Mouse (Mus musculus) skeletal muscle tissue, adult 2 months (tissue): ENCODE data around the gene Ttc7b.

Source experiments
- DNase-seq: peaks from one replicate; pipeline ENCODE4 v3.0.0-alpha.2; 2012; ENCODE audit warnings: low read depth, low spot score

Gene Ttc7b

GRCm38 (mm10) chr12:100305051-100305673 is 215.5 kb downstream of the Ttc7b start:
- no peak for DNase-seq

- no peak for DNase-seq
Observed at GRCm38 (mm10) chr12:100304280-100304679, 216.3 kb downstream of the Ttc7b start.

DNA sequence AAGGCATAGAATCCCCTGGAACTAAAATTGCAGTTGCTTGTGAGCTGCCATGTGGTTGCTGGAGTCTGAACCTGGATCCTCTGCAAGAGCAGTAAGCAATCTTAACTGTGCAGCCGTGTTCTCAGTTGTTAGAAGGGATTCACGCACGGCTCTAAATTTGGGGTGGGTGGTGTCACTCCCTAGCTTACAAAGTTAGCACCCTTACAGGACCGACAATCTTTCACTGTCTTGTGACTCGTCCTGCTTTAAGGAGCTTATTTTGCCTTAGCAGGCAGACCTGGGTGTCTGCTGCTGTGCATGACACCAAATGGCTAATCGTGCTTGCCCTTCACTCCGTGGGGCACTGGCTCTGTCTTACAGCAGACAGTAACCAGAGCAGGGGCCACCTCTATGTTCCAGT is 217.5 kb downstream of the Ttc7b start:
- DNase-seq: no peak

DNA sequence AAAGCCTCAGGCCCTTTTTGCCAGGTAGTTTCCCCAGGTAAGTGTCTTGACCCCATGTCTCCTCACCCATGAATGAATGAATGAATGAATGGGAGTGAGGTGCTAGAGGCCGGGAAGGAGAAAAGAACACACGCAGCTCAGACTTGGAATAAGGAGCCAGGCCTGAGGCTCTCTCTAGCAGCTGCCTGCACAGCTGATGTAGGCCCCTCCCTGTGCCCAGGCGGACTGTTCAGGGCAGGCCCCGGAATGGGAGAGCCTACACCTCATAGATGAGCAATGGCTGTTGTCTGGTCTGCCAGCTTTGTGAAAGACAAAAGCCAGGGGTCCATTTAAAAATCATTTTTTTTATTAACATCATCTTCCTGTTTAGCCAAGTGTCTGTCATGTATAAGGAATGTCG is 220.2 kb downstream of the Ttc7b start:
- no peak for DNase-seq

- no peak for DNase-seq
Observed at GRCm38 (mm10) chr12:100299322-100299726, 221.3 kb downstream of the Ttc7b start.

DNA sequence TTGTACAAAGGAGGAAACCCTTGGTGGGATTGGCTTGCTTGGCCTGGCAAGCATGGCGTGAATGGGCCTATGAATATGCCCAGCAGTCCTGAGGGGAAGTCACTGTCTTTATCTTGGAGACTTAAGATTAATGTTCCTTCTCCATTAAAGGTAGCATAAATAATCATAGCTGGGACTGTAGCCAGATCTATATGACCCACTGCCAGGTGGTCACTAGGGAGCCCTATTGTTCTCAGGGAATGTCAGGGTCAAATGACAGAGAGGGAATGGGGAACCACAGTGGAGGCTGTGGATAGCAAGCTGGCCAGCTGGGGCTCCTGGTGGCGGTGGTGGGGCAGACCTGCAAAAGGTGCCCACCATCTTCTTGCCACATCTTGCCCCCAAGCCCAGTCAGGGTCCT is 221.8 kb downstream of the Ttc7b start:
- no peak for DNase-seq

GRCm38 (mm10) chr12:100297961-100298360 is 222.7 kb downstream of the Ttc7b start:
- DNase-seq: no peak

DNA sequence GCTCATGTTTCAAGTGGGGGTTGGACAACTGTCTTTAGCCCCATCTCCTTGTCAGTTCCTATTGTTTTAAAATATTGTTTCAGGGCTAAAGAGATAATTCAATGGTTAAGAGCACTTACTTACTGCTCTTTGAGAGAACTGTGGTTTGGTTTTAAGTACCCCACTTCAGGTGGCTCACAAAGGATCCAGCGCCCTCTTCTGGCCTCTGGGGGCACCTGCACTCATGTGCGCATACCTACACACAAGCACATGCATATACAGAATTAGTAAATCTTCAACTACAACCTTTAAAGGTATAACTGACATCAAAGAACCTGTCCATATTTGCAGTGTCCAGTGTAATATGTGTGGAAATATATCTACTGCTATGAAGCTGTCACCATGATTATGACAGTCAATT is 226.2 kb downstream of the Ttc7b start:
- no peak for DNase-seq

- DNase-seq: peak; percentile 52
Observed at GRCm38 (mm10) chr12:100293956-100294355, 226.7 kb downstream of the Ttc7b start.

- no peak for DNase-seq
Observed at GRCm38 (mm10) chr12:100290711-100291685, 229.6 kb downstream of the Ttc7b start.

DNA sequence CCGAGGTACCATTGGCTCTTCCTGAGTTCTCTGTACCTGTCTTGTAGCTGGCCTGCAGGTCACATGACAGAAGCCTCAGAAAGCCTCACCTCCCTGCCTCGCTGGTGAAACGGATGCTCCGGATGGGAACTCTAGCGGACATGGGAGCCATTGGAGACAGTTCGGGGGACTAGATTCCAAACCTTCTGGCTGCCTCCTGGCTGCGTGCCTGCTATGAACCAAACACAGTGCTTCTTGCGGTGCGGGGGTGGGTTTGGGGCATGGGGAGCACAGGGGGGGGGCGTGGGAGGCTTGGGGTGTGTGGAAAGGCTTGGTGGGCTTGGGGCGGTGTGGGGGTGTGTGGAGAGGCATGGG is 230.5 kb downstream of the Ttc7b start:
- no peak for DNase-seq

- DNase-seq: peak; percentile 69
Observed at GRCm38 (mm10) chr12:100289267-100290177, 231.1 kb downstream of the Ttc7b start.

DNA sequence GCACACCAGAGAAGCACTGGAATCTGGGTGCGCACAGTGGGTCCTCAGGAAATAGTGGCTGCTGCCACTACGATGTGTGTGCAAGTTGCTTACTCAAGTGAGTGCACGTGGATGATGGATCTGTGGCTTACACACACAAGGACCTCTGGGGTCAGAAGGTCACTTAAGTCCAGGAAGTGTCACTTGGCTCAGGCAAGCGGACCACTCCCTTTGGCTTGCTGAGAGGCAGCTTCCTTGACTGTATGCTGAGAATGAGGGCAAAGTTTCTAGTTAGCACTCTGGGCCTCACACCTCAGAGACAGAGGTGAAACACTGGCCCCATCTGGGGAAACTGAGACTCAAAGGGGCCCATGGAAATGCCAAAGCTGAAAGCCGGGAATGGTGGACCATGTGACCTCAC is 232.6 kb downstream of the Ttc7b start:
- no peak for DNase-seq

GRCm38 (mm10) chr12:100287565-100287964 is 233.1 kb downstream of the Ttc7b start:
- DNase-seq: no peak

GRCm38 (mm10) chr12:100283283-100283682 is 237.3 kb downstream of the Ttc7b start:
- no peak for DNase-seq

DNA sequence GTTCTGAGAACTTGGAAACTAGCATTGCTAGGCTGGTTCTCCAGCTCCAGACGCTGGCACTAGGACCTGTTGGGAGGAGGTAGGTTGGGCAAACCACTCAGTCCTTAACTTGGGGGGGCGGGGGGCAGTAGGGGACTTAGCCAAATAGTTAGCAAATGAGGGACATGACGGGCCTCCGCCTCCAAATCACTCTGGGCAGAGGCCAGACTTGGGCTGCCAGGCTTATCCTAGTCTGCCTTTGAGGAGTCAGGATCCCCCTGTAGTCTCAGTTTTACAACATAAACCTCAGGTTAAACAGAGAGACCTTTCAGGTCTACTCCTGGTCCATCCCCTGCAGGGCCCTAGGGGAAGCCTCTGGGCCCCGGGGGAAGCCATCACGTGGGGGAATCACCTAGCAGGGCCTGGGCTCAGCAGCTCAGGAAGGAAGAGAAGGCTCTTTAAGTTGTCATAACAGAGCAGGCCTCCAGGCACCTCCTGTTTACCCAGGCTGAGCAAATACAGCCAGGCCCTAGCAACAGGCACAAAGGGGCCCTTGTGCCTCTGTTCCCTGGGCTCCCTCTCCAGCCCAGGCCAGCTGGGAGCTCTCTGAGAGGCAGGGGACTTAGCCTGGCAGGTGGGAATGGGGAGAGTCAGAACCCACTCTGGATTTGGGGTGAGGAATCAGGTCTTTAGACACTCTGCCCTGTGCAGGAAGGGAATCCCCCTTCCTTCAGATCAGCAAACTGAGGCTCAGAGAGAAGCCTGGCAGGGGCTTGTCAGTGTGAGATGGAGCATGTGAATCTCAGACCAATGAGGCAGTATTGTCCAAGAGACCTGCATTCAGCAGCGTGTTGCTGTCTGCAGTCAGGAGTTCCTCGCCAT is 238.4 kb downstream of the Ttc7b start:
- DNase-seq: no peak

- no peak for DNase-seq
Observed at GRCm38 (mm10) chr12:100280972-100281794, 239.4 kb downstream of the Ttc7b start.

GRCm38 (mm10) chr12:100279898-100280297 is 240.7 kb downstream of the Ttc7b start:
- no peak for DNase-seq

DNA sequence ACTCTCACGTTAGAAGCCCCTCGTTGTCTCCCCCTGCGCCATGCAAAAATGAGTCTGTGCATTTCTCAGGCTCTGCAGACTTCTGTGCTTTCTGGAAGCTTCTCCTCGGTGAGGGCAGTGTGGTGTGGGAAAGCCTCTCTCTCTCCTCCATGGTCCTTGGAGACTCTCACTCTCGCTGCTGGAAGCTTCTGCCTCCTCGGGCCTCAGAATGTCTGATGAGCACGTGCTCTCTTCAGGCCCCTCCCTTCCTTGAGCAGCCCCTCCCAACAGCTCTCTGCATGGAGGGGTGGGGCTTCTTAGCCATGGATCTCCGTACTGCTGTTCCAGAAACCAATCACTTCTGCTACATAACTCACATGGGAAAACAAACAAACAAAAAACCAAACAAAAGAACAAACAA is 242.3 kb downstream of the Ttc7b start:
- no peak for DNase-seq

DNA sequence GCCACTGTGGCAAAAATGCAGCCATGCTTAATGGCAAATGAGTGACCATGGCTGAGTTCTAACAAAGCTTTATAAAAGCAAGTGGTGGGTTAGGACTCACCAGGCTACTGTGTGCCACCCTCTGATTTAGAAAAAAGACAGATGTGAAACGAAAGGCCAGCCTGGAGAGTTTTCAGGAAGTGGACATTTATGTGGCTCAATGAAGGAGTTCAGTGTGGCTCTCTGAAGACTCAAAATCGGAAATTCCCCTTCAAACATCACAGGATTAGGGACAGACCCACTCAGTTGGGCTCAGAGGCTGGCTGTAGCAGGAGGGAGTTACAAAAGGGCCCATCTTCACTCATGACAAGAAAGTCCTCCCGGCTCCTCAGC is 243.1 kb downstream of the Ttc7b start:
- no peak for DNase-seq
